Mouse (Mus musculus) cerebellum, adult 8-10 months (tissue): ENCODE measurements around the gene Xpot.

ENCODE experiments used
- DNase-seq: peaks from one replicate; pipeline ENCODE4 v3.0.0; 2022

Xpot gene

GRCm38 (mm10) chr10:121571511-121572147 lies 54.5 kb downstream of the Xpot start:
- DNase-seq: no peak

GRCm38 (mm10) chr10:121571031-121571430 lies 55.1 kb downstream of the Xpot start:
- no peak for DNase-seq

GRCm38 (mm10) chr10:121569796-121570195 lies 56.3 kb downstream of the Xpot start:
- DNase-seq: no peak

- DNase-seq: no peak
Observed at GRCm38 (mm10) chr10:121569001-121569589, 57.0 kb downstream of the Xpot start.

GRCm38 (mm10) chr10:121568534-121568933 lies 57.6 kb downstream of the Xpot start:
- no peak for DNase-seq

GRCm38 (mm10) chr10:121568026-121568425 lies 58.1 kb downstream of the Xpot start:
- no peak for DNase-seq

GRCm38 (mm10) chr10:121564447-121564846 lies 61.7 kb downstream of the Xpot start:
- no peak for DNase-seq

- no peak for DNase-seq
Observed at GRCm38 (mm10) chr10:121558231-121558630, 67.9 kb downstream of the Xpot start.

GRCm38 (mm10) chr10:121556263-121556662 lies 69.9 kb downstream of the Xpot start:
- DNase-seq: no peak

GRCm38 (mm10) chr10:121550334-121550733 lies 75.8 kb downstream of the Xpot start:
- no peak for DNase-seq

GRCm38 (mm10) chr10:121549670-121550069 lies 76.5 kb downstream of the Xpot start:
- no peak for DNase-seq

- no peak for DNase-seq
Observed at GRCm38 (mm10) chr10:121547162-121547561, 79.0 kb downstream of the Xpot start.

- no peak for DNase-seq
Observed at GRCm38 (mm10) chr10:121543577-121543976, 82.6 kb downstream of the Xpot start.

- no peak for DNase-seq
Observed at GRCm38 (mm10) chr10:121542156-121542555, 84.0 kb downstream of the Xpot start.
